Mouse (Mus musculus) intestine, embryonic 15.5 days (tissue): ENCODE results near the gene Hoxa4. TPM values are rescaled to one million over a fixed set of nuclear protein-coding genes. Genes with fewer than 3 reads are reported as not detected.

ENCODE experiments used
- ATAC-seq: fragments of 200-750 bp; cut with Nextera tagmentation; 2 replicates; pipeline ENCODE4 v1.8.0; 2017; ENCODE audit warnings: moderate TSS enrichment, moderate library complexity
- H3K27ac ChIP-seq: fragments of 300-500 bp; sonication (generic); 2 replicates; pipeline ENCODE4 v1.5.1; 2015; ENCODE audit warnings: mild to moderate bottlenecking, inconsistent platforms
- H3K27me3 ChIP-seq: fragments of 300-500 bp; sonication (generic); replicated peaks from 2 replicates; pipeline ENCODE4 v1.6.1; 2015; ENCODE audit warnings: inconsistent platforms
- H3K36me3 ChIP-seq: fragments of 300-500 bp; sonication (generic); 2 replicates; pipeline ENCODE4 v1.6.1; 2015; ENCODE audit warnings: inconsistent platforms
- H3K4me1 ChIP-seq: fragments of 300-500 bp; sonication (generic); replicated peaks from 2 replicates; pipeline ENCODE4 v1.6.1; 2015; ENCODE audit warnings: inconsistent platforms
- H3K4me2 ChIP-seq: fragments of 300-500 bp; sonication (generic); replicated peaks from 2 replicates; pipeline ENCODE4 v1.6.1; 2015; ENCODE audit warnings: mild to moderate bottlenecking, inconsistent platforms
- H3K4me3 ChIP-seq: fragments of 300-500 bp; sonication (generic); replicated peaks from 2 replicates; pipeline ENCODE4 v1.5.1; 2015; ENCODE audit warnings: inconsistent platforms
- H3K9ac ChIP-seq: fragments of 300-500 bp; sonication (generic); 2 replicates; pipeline ENCODE4 v1.6.1; 2015; ENCODE audit warnings: inconsistent platforms
- H3K9me3 ChIP-seq: fragments of 300-500 bp; sonication (generic); 2 replicates; pipeline ENCODE4 v1.6.1; 2016; ENCODE audit warnings: inconsistent platforms
- WGBS: fragments of 180-500 bp; shearing (Covaris S2); methylation state at CpG from one replicate; pipeline ENCODE4 v1.1.7; 2015; 5-methylcytosine and 5-hydroxymethylcytosine counted together
- polyA plus RNA-seq: library from polyadenylated mRNA; unstranded; fragments of >200 nt; fragmentation: Nextera tagmentation; extraction: Ambion mirVana; gene quantifications from 2 replicates; pipeline ENCODE4 v1.2.1, GENCODE M21; 2015

Gene Hoxa4
- polyA plus RNA-seq: 3.7 and 4.5 TPM in 2 replicates

GRCm38 (mm10) chr6:52190906-52191810 is at the start of gene Hoxa4:
Gene Hoxa4, minus strand, starts transcription at chr6:52191753.
- Histone ChIP-seq H3K9me3 (no peaks in the 10 kb centered on the region), H3K27me3 (no peaks in the 10 kb centered on the region), H3K36me3 (no peaks in the 10 kb centered on the region), H3K4me3 (peak within 1 kb of the TSS; percentile 65), H3K4me1 (peaks cover 43% of the 10 kb centered on the region), H3K9ac (peak within 1 kb of the TSS; percentile 81), H3K27ac (peak within 1 kb of the TSS; percentile 94), H3K4me2 (peak within 1 kb of the TSS; percentile 94)
- 2% methylated on average over 78 of the region's 102 CpGs for WGBS
- ATAC-seq: peak; percentile 48

- 7% methylated on average over 9 of the region's 9 CpGs for WGBS
- 0 out of 2 replicates have a peak overlapping the region, but pooled peaks have one; percentile 40 for H3K4me2 ChIP-seq
- no peak overlapping the region for H3K9ac ChIP-seq
- peaks cover 19% of the 10 kb centered on the region; the same call in 1 of the 2 replicates for H3K4me1 ChIP-seq
- H3K27me3 ChIP-seq: peaks cover 89% of the 10 kb centered on the region
- no peaks in the 10 kb centered on the region for H3K36me3 ChIP-seq
- H3K9me3 ChIP-seq: no peaks in the 10 kb centered on the region
- no peak overlapping the region for H3K4me3 ChIP-seq
- H3K27ac ChIP-seq: no peak overlapping the region
- ATAC-seq: no peak
Measured at GRCm38 (mm10) chr6:52241001-52241621, 49.6 kb upstream of the Hoxa4 start.

- Histone ChIP-seq H3K4me3 (peak within 1 kb of the TSS; percentile 26), H3K4me2 (peak within 1 kb of the TSS; percentile 40), H3K9me3 (no peaks in the 10 kb centered on the region), H3K27ac (peak within 1 kb of the TSS; percentile 25), H3K27me3 (peaks cover 89% of the 10 kb centered on the region), H3K4me1 (peaks cover 13% of the 10 kb centered on the region; the same call in 1 of the 2 replicates), H3K36me3 (no peaks in the 10 kb centered on the region), H3K9ac (0 out of 2 replicates have a peak within 1 kb of the TSS, but pooled peaks have one; percentile 3)
- WGBS: 1% methylated on average over 35 of the region's 35 CpGs
- ATAC-seq: peak; percentile 77
Measured at GRCm38 (mm10) chr6:52240389-52241000, 48.9 kb upstream of the Hoxa4 start, which contains the start of gene Hoxa10. Gene Hoxa10, minus strand, starts transcription at chr6:52240854.

- Histone ChIP-seq H3K27me3 (peaks cover 89% of the 10 kb centered on the region), H3K27ac (peak overlapping the region; percentile 25), H3K4me1 (peaks cover 9% of the 10 kb centered on the region; the same call in 1 of the 2 replicates), H3K9ac (0 out of 2 replicates have a peak overlapping the region, but pooled peaks have one; percentile 3), H3K36me3 (no peaks in the 10 kb centered on the region), H3K4me3 (peak overlapping the region; percentile 26), H3K9me3 (no peaks in the 10 kb centered on the region), H3K4me2 (peak overlapping the region; percentile 40)
- ATAC-seq: no peak
- WGBS: 2% methylated on average over 30 of the region's 30 CpGs
Measured at GRCm38 (mm10) chr6:52239625-52240388, 48.3 kb upstream of the Hoxa4 start.

GRCm38 (mm10) chr6:52238976-52239375 is 47.4 kb upstream of the Hoxa4 start:
- no peaks in the 10 kb centered on the region for H3K36me3 ChIP-seq
- H3K4me1 ChIP-seq: peaks cover 16% of the 10 kb centered on the region
- WGBS: 4% methylated on average over 7 of the region's 7 CpGs
- no peak for ATAC-seq
- no peaks in the 10 kb centered on the region for H3K9me3 ChIP-seq
- H3K27me3 ChIP-seq: peaks cover 91% of the 10 kb centered on the region
- H3K27ac ChIP-seq: no peak overlapping the region
- H3K9ac ChIP-seq: no peak overlapping the region; the same call in 1 of the 2 replicates
- 0 out of 2 replicates have a peak overlapping the region, but pooled peaks have one; percentile 9 for H3K4me3 ChIP-seq
- H3K4me2 ChIP-seq: no peak overlapping the region

GRCm38 (mm10) chr6:52238155-52238545 is 46.6 kb upstream of the Hoxa4 start:
- H3K9ac ChIP-seq: no peak overlapping the region
- H3K36me3 ChIP-seq: no peaks in the 10 kb centered on the region
- peak overlapping the region; percentile 2; the same call in 1 of the 2 replicates for H3K4me3 ChIP-seq
- ATAC-seq: no peak
- no peak overlapping the region for H3K27ac ChIP-seq
- H3K4me1 ChIP-seq: peaks cover 14% of the 10 kb centered on the region
- 5% methylated on average over 7 of the region's 7 CpGs for WGBS
- no peaks in the 10 kb centered on the region for H3K9me3 ChIP-seq
- H3K4me2 ChIP-seq: peak overlapping the region; percentile 28
- peaks cover 91% of the 10 kb centered on the region for H3K27me3 ChIP-seq

- 12% methylated on average over 10 of the region's 10 CpGs for WGBS
- H3K4me1 ChIP-seq: peaks cover 14% of the 10 kb centered on the region
- H3K27me3 ChIP-seq: peaks cover 91% of the 10 kb centered on the region
- no peak for ATAC-seq
- H3K4me3 ChIP-seq: peak overlapping the region; percentile 2; the same call in 1 of the 2 replicates
- no peaks in the 10 kb centered on the region for H3K36me3 ChIP-seq
- H3K9ac ChIP-seq: no peak overlapping the region; the same call in 1 of the 2 replicates
- H3K4me2 ChIP-seq: peak overlapping the region; percentile 28
- H3K27ac ChIP-seq: no peak overlapping the region
- H3K9me3 ChIP-seq: no peaks in the 10 kb centered on the region
Measured at GRCm38 (mm10) chr6:52237346-52238154, 46.0 kb upstream of the Hoxa4 start.

GRCm38 (mm10) chr6:52236806-52237205 is 45.3 kb upstream of the Hoxa4 start:
- no peak overlapping the region for H3K9ac ChIP-seq
- H3K4me3 ChIP-seq: no peak overlapping the region
- H3K9me3 ChIP-seq: no peaks in the 10 kb centered on the region
- no peak overlapping the region for H3K27ac ChIP-seq
- WGBS: 17% methylated on average over 3 of the region's 3 CpGs
- H3K4me2 ChIP-seq: 0 out of 2 replicates have a peak overlapping the region, but pooled peaks have one; percentile 9
- H3K4me1 ChIP-seq: peaks cover 18% of the 10 kb centered on the region
- no peaks in the 10 kb centered on the region for H3K36me3 ChIP-seq
- no peak for ATAC-seq
- peaks cover 92% of the 10 kb centered on the region for H3K27me3 ChIP-seq

GRCm38 (mm10) chr6:52235866-52236265 is 44.3 kb upstream of the Hoxa4 start:
- Histone ChIP-seq H3K9me3 (no peaks in the 10 kb centered on the region), H3K36me3 (no peaks in the 10 kb centered on the region), H3K4me1 (peaks cover 18% of the 10 kb centered on the region), H3K4me2 (peak overlapping the region; percentile 9; the same call in 1 of the 2 replicates), H3K9ac (no peak overlapping the region), H3K4me3 (no peak overlapping the region), H3K27ac (no peak overlapping the region), H3K27me3 (peaks cover 87% of the 10 kb centered on the region)
- WGBS: 22% methylated on average over 6 of the region's 6 CpGs
- ATAC-seq: no peak

GRCm38 (mm10) chr6:52235267-52235666 is 43.7 kb upstream of the Hoxa4 start:
- Histone ChIP-seq H3K4me3 (peak overlapping the region; percentile 38; the same call in 1 of the 2 replicates), H3K4me1 (peaks cover 17% of the 10 kb centered on the region), H3K4me2 (peak overlapping the region; percentile 48), H3K27ac (no peak overlapping the region; the same call in 1 of the 2 replicates), H3K36me3 (no peaks in the 10 kb centered on the region), H3K27me3 (peaks cover 87% of the 10 kb centered on the region), H3K9ac (no peak overlapping the region), H3K9me3 (no peaks in the 10 kb centered on the region)
- 29% methylated on average over 9 of the region's 9 CpGs for WGBS
- no peak for ATAC-seq
